Mouse (Mus musculus) layer of hippocampus, postnatal 36 days (tissue): ENCODE data around the gene Ydjc. TPM values are rescaled to one million over a fixed set of nuclear protein-coding genes. Genes with fewer than 3 reads are reported as not detected.
A peak's percentile ranks its signal among the peaks of the same experiment; 100 is the strongest.
"Not testable (repeated sequence)": the region's sequence is repeated elsewhere in the genome, so short reads cannot be mapped to it uniquely, and the experiment has no call there.

ENCODE experiments used
- DNase-seq, 2 experiments: peaks; one replicate each; pipeline ENCODE4 v3.0.0; 2022
- total RNA-seq, 2 experiments: library from RNA; stranded (reverse); gene quantifications; 2 replicates each; pipeline ENCODE4 v1.2.3; 2021

Ydjc gene
- total RNA-seq, 2 experiments from 2014 or later = 27.2 to 29.3 TPM

- no peak for DNase-seq
Observed at GRCm38 (mm10) chr16:17154346-17154745, 9.9 kb downstream of the Ydjc start.

GRCm38 (mm10) chr16:17165478-17165877 lies 21.1 kb downstream of the Ydjc start:
- DNase-seq = not testable (repeated sequence)

DNA sequence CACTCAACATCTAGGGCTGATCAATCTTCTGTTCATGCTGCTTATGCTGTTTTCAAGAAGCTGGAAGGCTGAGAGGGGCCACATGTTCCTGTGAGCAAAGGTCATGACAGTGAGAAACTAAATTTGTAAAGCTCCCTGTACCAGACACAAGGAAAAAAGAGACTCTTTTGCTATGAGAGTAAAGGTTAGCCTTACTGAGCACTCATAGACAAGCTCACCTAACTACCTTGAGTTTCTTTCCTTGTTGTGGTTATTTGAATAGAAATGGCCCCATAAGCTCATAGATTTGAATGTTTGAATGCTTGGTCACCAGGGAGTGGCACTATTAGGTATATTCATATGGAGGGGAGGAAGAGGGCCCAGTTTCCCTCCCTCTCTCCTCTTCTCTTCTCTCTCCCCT lies 22.8 kb downstream of the Ydjc start:
- no peak for DNase-seq

DNA sequence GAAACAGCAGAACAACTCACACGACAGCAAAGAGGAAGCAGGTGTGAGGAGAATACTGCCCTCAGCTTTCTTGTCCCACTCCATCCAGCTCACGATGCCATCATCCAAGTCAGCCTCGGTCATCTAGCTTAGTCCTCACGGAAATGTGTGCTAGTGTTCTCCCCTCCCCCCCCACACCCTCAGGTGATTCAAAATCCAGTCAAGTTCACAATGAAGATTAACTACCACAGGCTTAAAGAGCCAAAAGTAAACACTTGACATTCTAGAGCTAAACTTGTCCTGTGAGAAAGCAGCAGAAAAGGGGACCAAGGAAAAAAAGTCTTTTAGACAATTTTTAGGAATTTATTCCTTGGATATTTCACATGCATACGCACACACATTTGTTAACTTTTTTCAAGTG lies 23.6 kb downstream of the Ydjc start:
- DNase-seq = no peak

- DNase-seq = no peak
Observed at GRCm38 (mm10) chr16:17175765-17176164, 31.3 kb downstream of the Ydjc start.

- no peak for DNase-seq
Observed at GRCm38 (mm10) chr16:17177623-17178170, 33.3 kb downstream of the Ydjc start.

- no peak for DNase-seq
Observed at GRCm38 (mm10) chr16:17179706-17180105, 35.3 kb downstream of the Ydjc start.

- no peak for DNase-seq
Observed at GRCm38 (mm10) chr16:17181382-17181781, 37.0 kb downstream of the Ydjc start.

DNA sequence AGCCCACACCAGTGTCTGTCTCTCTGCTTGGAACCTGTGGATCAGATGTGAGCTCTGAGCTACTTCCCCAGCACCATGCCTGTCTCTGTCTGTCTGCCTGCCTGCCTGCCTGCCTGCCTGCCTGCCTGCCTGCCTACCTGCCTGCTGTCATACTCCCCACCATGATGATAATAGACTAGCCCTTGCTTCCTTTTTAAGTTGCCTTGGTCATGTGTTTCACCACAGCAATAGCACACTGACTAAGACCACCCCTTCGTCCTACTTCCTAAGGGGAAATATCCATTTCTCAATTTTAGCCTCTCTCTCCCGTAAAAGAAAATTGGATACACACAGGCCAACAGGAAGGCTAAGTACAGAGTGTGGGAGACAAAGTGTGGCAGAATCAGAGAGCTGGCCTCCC lies 37.7 kb downstream of the Ydjc start:
- no peak for DNase-seq

DNA sequence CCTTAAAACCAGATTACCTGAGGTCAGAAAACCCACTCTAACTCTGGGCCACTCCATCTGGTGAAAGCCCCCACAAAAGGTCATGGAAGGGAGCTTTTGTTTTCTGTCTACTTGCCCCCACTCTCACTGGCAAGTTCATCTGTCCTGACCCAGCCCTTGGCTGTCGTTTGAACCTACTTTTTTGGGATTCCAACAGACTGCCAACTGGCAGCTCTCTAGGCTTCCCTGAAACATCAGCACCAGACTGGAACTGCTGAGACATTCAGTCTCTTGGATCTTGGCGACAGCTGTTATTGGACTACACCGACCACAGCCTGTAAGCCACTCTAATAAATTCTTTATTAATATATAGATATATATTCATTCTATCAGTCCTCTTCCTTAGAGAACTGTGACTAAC lies 38.6 kb downstream of the Ydjc start:
- no peak for DNase-seq

DNA sequence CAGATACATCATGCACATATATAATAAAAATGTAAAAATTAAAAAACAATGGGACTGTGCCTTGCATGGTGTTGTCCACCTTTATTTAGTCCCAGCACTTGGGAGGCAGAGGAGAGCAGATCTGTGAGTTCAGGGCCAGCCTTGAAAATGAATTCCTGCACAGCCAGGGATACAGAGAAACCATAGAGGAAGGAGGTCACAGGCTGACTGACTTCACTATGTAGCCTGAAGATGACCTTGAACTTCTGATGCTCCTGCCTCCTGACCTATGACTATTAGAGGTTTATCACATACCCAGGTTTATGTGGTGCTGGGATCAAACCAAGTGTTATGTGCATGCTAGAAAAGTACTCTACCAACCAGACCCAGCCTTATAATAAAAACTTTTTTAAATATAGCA lies 41.1 kb downstream of the Ydjc start:
- no peak for DNase-seq

- DNase-seq = no peak
Observed at GRCm38 (mm10) chr16:17193823-17194222, 49.4 kb downstream of the Ydjc start.

DNA sequence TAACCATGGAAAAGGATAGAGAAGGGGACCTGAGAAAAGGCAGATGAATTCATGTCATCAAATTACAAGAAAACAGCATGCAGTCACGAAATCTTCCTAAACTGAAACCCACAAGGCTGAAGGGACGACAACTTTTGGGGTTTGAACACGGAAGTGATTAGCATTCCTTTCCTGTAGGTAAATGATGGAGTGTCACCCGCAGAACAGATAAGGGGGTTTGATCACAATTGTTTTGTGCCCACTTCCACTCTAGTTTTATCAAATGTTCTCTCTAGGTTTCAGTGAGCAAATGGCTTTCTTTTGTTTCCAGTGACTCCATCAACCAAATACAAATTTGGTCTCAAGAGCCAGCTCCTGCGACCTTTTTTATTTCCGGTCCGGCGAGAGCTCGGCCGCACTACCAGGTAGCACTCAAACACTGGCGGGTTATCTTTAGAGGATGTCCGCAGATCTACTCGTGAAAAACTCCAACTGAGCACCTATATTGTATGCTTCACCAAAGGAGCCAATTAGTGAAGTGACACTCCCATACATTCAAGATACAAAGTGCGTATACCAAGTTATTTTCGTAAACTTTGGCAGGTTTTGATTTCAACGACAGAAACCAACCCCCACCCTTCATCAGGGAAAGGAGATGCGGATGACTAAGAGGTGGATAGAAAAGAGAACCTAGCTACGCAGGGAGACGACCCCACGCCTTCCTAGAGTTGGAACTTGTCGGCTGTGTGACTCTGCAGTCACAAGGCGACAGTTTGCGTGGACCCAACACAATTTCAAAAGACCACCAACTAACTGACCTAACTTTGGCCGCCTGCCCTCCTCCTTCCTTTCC lies 55.9 kb downstream of the Ydjc start:
- peak in 1 of 2 experiments; percentile 11 for DNase-seq

GRCm38 (mm10) chr16:17200953-17201707 lies 56.7 kb downstream of the Ydjc start:
- DNase-seq = peak; percentile 85 to 86

DNA sequence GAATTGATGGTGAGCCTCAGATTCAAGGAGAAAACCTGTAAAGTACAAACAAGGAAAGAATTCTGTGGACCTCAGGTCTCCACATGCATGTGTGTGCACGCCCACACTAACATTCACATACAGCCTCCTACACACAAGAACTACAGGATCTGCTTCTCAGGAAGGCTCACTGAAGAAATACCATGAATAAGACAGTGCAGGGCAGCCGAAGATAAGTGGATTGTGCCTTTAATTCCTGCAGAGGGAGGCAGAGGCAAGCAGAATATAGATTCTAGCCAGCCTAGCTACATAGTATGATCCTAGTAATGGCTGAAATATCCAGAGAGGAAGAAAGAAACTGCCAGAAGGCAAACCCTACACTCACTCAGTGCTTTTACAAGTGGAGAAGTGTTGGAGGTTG lies 57.6 kb downstream of the Ydjc start:
- no peak for DNase-seq

GRCm38 (mm10) chr16:17202549-17202948 lies 58.1 kb downstream of the Ydjc start, which contains the start of gene Ube2l3:
TSS of gene Ube2l3 (minus strand) at chr16:17202649.
- DNase-seq = no peak

GRCm38 (mm10) chr16:17204990-17205389 lies 60.6 kb downstream of the Ydjc start:
- DNase-seq = no peak

DNA sequence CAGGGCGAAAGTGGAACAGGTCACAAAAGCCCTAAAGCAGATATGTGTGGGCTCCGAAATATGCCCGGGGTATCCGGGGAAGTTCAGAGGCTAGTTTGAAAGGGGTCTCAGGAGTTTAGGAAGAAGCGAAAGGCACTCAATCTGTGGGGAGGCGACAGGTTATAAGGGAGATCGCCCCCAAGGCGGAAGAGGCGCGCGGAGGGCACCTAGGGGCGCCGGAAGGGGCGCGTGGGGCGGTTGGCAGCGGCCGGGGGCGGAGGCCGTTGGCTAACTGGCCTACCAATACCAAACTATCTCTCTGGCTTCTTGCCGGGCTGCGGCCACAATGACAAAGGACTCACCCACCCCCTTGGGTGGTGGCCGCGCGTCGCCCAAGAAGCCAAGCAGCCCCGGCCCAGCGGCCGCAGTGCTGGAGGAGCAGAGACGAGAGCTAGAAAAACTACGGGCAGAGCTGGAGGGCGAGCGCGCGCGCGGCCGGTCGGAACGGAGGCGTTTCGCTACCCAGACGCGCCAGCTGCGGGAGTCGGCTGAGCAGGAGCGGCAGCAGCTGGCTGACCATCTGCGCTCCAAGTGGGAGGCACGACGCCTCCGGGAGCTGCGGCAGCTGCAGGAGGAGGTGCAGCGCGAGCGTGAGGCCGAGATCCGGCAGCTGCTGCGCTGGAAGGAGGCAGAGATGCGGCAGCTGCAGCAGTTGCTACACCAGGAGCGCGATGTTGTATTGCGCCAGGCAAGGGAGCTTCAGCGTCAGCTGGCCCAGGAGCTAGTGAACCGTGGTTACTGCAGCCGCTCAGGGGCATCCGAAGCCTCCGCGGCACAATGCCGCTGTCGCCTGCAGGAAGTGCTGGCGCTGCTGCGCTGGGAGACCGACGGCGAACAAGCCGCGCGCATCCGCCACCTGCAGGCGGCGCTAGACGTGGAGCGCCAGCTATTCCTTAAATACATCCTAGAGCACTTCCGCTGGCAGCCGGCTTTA lies 64.3 kb downstream of the Ydjc start, which contains the start of gene Rimbp3:
Gene Rimbp3 (plus strand): TSS at position 215 of the 973 bp plus-strand sequence.
- DNase-seq = peak; percentile 83 to 86

- DNase-seq = no peak
Observed at GRCm38 (mm10) chr16:17209404-17209960, 65.1 kb downstream of the Ydjc start.
